Mouse (Mus musculus) CD4-positive, CD25-positive, alpha-beta regulatory T cell, adult 4 months (primary cell): ENCODE data around the gene Selenoi. TPM values are rescaled to one million over a fixed set of nuclear protein-coding genes. Genes with fewer than 3 reads are reported as not detected.
"Not testable (repeated sequence)": the region's sequence is repeated elsewhere in the genome, so short reads cannot be mapped to it uniquely, and the experiment has no call there.

Source experiments
- ATAC-seq: one replicate; pipeline ENCODE4 v1.8.0; 2017
- polyA plus RNA-seq, 2 experiments: library from polyadenylated mRNA; unstranded; fragments of 100-300 nt; shearing (Covaris generic); gene quantifications; one replicate each; pipeline ENCODE4 v1.2.1; 2017

Gene Selenoi
- polyA plus RNA-seq = 10 to 100 TPM; 16.8 to 20.6 TPM

DNA sequence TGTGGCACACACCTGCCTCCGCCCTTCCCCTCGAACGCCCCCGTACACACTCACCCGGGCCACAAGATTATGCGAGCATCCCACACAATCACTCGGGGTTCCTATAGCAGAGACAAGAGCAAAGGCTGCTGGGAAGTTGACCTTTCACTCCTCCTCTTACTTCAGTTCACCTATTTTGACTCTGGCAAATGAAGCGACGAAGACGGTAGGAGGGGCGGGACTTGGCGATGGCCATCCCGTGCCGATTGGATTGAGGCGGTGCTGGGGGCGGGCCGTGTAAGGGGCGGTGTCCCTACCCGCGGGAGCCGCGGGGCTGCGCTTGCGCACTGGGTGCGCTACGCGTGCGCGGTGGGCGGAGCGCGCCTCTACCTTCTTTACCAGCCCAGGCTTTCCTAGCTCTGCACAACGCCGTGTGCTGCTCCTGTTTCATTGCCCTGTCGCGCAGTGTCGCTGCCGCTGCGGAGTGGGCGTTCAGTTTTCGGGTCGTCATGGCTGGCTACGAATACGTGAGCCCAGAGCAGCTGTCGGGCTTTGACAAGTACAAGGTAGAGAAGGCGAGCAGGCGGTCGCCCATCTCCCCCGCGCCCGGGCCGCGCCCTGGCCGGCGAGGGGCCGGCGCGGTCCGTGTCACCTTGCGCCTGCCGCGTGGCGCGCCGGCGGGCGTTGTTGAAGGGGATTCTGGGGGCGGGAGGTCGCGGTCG lies at the start of gene Selenoi:
Gene Selenoi, plus strand, starts transcription at position 311 of the 701 bp plus-strand sequence.
- ATAC-seq = peak; percentile 97

GRCm38 (mm10) chr5:30187687-30188485 lies 44.5 kb upstream of the Selenoi start:
- ATAC-seq = no peak

GRCm38 (mm10) chr5:30192452-30192851 lies 39.9 kb upstream of the Selenoi start:
- no peak for ATAC-seq

DNA sequence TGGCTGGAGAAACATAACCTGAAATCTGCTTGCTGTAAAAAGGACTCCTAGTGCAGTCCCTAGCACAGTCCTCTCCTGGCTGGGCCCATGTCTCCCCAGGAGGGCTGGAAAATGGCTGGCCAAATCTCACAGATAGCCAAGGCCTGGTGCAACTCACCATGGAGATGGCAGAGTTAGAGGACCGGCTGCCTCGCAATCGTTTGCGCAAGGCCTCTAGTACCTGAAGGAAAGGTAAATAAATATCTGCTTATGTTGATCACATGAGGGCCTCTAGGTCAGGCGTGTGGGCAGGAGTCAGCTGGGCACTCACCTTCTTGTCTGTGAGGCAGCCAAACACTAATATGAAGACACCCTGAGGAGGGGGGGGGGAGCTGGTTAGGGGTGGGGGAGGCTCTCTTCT lies 37.0 kb upstream of the Selenoi start:
- ATAC-seq = no peak

GRCm38 (mm10) chr5:30198257-30198656 lies 34.1 kb upstream of the Selenoi start:
- ATAC-seq = no peak

- no peak for ATAC-seq
Measured at GRCm38 (mm10) chr5:30201521-30201920, 30.9 kb upstream of the Selenoi start.

GRCm38 (mm10) chr5:30202221-30202620 lies 30.2 kb upstream of the Selenoi start:
- ATAC-seq = no peak

GRCm38 (mm10) chr5:30203216-30203885 lies 29.0 kb upstream of the Selenoi start:
- ATAC-seq = no peak

- no peak for ATAC-seq
Measured at GRCm38 (mm10) chr5:30204441-30204840, 27.9 kb upstream of the Selenoi start.

DNA sequence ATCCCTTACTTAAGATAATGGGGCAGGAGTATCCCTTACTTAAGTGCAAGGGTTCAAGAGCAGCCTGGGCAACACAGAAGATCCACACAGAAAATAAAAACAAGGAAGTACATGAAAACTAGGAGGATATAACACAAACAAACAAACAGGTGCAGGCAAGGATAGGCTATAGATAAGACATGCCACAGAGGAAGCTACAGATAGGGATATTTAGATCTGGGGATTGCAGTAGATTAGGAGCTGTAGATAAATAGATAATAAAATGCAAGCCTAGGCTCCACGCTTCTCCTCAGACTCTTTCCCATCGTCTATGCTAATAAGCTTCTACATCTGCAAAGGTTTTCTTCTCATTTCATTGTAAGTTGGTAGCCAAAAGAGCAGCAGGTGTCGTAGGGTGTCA lies 27.3 kb upstream of the Selenoi start:
- no peak for ATAC-seq

DNA sequence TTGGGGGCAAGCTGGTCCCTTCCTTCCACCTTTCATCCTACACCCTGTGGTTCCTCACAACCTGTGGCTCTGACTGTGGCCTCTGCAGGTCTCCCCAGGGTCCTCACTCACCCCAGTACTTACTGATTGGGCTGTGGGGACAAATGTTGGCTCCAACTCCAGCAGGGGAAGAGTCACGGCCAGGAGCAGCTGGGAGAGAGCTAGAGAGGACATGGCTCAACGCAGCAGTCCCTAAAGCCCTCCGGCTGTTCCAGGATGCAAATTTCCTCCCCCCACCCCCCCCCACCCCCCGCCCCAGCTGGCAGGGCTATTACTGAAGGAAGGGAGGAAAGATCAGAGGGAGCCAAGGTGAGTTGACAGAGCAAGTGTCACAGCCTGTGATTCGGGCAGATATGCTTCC lies 26.9 kb upstream of the Selenoi start, which contains the start of gene Adgrf3:
Gene Adgrf3, minus strand, starts transcription at position 230 of the 400 bp plus-strand sequence.
- no peak for ATAC-seq

DNA sequence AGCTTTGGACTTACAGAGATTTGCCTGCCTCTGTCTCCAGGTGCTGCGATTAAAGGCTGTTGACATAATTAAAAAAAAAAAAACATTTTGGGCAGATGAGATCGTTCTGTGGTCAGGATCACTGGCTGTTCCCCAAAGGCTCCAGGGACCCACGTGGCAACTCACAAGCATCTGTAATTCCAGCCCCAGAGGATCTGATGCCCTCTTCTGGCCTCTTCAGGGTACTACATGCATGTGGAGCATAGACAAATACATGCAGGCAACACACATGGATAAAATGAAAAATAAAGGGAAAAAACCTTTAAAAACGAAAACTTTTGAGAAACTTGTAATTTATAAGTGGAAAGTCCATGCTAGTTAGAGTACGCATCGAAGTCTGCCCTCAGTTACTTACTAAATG lies 25.1 kb upstream of the Selenoi start:
- ATAC-seq = no peak

GRCm38 (mm10) chr5:30210758-30211157 lies 21.6 kb upstream of the Selenoi start:
- ATAC-seq = not testable (repeated sequence)

- peak; percentile 37 for ATAC-seq
Measured at GRCm38 (mm10) chr5:30214889-30215288, 17.5 kb upstream of the Selenoi start.

DNA sequence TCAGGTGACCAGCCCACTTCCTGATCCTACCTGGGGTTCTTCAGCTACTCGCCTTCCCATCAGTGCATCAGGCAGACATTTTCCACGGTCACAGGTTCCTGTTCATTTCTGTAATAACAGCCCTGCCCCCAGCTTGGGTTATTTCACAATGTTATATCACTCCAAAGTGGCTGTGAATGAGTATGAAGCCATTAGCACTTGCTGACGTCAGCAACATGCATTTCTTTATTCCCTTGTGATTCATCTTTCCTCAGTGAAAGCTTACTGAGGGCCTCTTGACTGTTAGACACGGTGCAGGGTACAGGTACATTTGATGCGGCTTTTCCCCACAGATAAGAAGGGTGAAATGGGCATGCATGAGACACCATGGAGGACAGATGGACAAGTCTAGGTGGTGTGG lies 16.4 kb upstream of the Selenoi start:
- ATAC-seq = no peak

GRCm38 (mm10) chr5:30219715-30220114 lies 12.7 kb upstream of the Selenoi start:
- no peak for ATAC-seq

DNA sequence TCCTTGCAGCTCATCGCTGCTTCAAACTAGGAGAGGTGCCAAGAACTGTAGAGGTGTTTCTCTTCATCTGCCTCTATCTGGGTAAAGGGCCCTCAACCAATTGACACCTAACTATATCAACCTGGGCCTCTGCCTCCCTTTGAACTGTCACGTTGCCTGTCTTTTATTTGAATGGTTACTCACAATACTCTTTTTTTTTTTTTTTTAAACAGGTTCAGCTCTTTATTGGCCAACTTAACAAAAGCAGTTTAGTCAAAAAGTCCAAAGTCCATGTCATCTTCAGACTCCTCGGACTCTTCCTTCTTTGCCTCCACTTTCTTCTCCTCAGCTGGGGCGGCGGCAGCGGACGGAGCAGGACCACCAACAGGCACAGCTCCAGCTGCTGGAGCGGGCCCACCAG lies 11.7 kb upstream of the Selenoi start:
- ATAC-seq = no peak

GRCm38 (mm10) chr5:30222681-30223080 lies 9.7 kb upstream of the Selenoi start:
- ATAC-seq = no peak

- no peak for ATAC-seq
Measured at GRCm38 (mm10) chr5:30230901-30231300, 1.5 kb upstream of the Selenoi start.

DNA sequence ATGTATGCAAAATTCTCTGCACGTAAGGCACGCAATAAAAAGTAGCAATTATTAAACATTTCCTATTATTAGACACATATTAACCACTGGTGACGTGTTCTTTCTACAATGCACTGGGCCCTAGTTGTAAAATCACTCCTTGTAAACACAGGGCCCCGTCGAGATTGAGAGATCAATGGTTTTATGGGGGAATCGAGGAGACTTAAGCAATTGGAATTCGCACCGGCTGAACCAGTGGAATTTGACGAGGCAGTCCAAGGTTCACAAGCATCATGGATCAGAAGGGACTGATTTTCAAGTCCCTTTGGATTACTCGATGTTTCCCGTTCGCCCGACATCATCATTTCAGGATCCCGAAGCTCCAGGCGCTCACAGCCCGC lies 500 bp upstream of the Selenoi start:
- ATAC-seq = no peak

GRCm38 (mm10) chr5:30233042-30233441 lies 661 bp downstream of the Selenoi start:
- no peak for ATAC-seq

DNA sequence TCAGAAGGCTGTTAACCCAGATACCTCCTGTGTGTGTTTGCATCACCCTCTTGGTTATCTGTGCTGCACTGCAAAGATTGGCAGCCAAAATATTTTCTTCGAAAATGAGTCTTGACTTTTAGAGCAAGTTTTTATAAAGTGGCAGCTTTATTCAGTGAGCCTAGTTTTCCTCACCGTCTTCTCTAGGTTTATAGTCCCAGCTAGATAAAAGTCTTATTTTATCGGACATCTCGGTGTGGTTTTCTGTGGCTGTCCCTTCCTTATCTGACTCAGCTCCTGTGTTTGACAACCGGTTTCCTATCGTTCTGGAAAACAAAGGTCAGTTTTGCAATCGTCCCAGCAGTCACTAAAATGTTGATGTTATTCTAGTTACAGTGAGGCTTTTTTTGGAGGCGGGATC lies 1.6 kb downstream of the Selenoi start:
- no peak for ATAC-seq

DNA sequence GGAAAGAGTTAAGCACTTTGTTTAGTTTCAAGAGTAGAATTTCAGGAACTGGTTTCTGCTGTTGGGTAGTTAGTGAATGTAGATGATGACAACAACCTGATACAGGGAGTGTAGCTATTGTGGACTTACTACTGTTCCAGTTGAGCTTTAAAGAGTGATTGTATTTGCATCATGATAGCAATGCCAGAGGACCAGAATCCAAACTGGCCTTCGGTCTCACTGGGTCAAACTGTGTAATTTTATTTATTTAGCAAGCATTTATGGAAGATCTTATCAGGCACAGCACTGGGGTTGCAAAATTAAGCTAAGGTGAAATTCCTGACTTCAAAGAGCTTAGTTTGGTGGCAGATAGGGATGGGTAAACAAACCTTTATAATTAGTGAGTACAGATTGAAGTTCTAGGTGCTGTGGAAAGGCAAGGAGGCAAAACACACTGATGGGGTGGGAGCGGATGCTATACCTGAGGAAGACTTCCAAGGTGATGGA lies 3.3 kb downstream of the Selenoi start:
- no peak for ATAC-seq
